Mouse (Mus musculus): ENCODE measurements around the gene Hist2h2ab. TPM values are rescaled to one million over a fixed set of nuclear protein-coding genes. Genes with fewer than 3 reads are reported as not detected.
A peak's percentile ranks its signal among the peaks of the same experiment; 100 is the strongest.
"Not testable (repeated sequence)": the region's sequence is repeated elsewhere in the genome, so short reads cannot be mapped to it uniquely, and the experiment has no call there.

The Hist2h2ab gene
- 0.43 TPM in 1 of 2 replicates, not detected in the other for polyA plus RNA-seq (2015; fragmentation: Nextera tagmentation; extraction: Ambion mirVana)

GRCm38 (mm10) chr3:96219661-96220130 lies at the start of gene Hist2h2ab, which contains the start of gene Bola1:
Hist2h2ab (plus strand) TSS chr3:96219865.
Bola1 (minus strand) TSS chr3:96219709.
- Histone ChIP-seq H3K36me3 (no peaks in the 10 kb centered on the region), H3K4me1 (replicated peaks) (peaks cover 33% of the 10 kb centered on the region), H3K4me2 (peak within 1 kb of the TSS; percentile 83), H3K9ac (peak within 1 kb of the TSS; percentile 79), H3K27ac (peak within 1 kb of the TSS; percentile 99), H3K27me3 (no peaks in the 10 kb centered on the region), H3K9me3 (replicated peaks) (no peaks in the 10 kb centered on the region), H3K4me3 (peak within 1 kb of the TSS; percentile 68)
- WGBS, result 0% methylated on average over 37 of the region's 37 CpGs
- ATAC-seq (replicated peaks; ENCODE audit: insufficient number of reproducible peaks, insufficient read depth, low FRiP score, low read depth), result peak; percentile 75

GRCm38 (mm10) chr3:96170276-96170675 lies 49.4 kb upstream of the Hist2h2ab start:
- peak overlapping the region; percentile 90; the same call in 1 of the 2 replicates for H3K4me2 ChIP-seq
- H3K27me3 ChIP-seq, result no peaks in the 10 kb centered on the region
- 90% methylated on average over 4 of the region's 4 CpGs for WGBS
- H3K4me1 ChIP-seq (replicated peaks), result peaks cover 37% of the 10 kb centered on the region
- no peaks in the 10 kb centered on the region for H3K9me3 ChIP-seq (replicated peaks)
- no peak overlapping the region for H3K4me3 ChIP-seq
- peaks cover 14% of the 10 kb centered on the region for H3K36me3 ChIP-seq
- ATAC-seq (replicated peaks; ENCODE audit: insufficient number of reproducible peaks, insufficient read depth, low FRiP score, low read depth), result no peak
- H3K27ac ChIP-seq, result peak overlapping the region; percentile 98
- H3K9ac ChIP-seq, result no peak overlapping the region

GRCm38 (mm10) chr3:96170976-96171545 lies 48.6 kb upstream of the Hist2h2ab start:
- H3K4me2 ChIP-seq, result peak overlapping the region; percentile 90
- H3K27me3 ChIP-seq, result no peaks in the 10 kb centered on the region
- H3K36me3 ChIP-seq, result peaks cover 20% of the 10 kb centered on the region
- H3K27ac ChIP-seq, result peak overlapping the region; percentile 98
- H3K4me1 ChIP-seq (replicated peaks), result peaks cover 37% of the 10 kb centered on the region
- WGBS, result 46% methylated on average over 10 of the region's 10 CpGs
- no peak for ATAC-seq (replicated peaks; ENCODE audit: insufficient number of reproducible peaks, insufficient read depth, low FRiP score, low read depth)
- H3K4me3 ChIP-seq, result peak overlapping the region; percentile 79
- no peaks in the 10 kb centered on the region for H3K9me3 ChIP-seq (replicated peaks)
- H3K9ac ChIP-seq, result peak overlapping the region; percentile 80; the same call in 1 of the 2 replicates

- H3K27ac ChIP-seq, result peak overlapping the region; percentile 98
- peaks cover 26% of the 10 kb centered on the region for H3K36me3 ChIP-seq
- H3K9ac ChIP-seq, result peak overlapping the region; percentile 80
- H3K4me3 ChIP-seq, result peak overlapping the region; percentile 79
- no peaks in the 10 kb centered on the region for H3K27me3 ChIP-seq
- WGBS, result 17% methylated on average over 18 of the region's 18 CpGs
- H3K4me2 ChIP-seq, result peak overlapping the region; percentile 90
- H3K9me3 ChIP-seq (replicated peaks), result no peaks in the 10 kb centered on the region
- peaks cover 37% of the 10 kb centered on the region for H3K4me1 ChIP-seq (replicated peaks)
- no peak for ATAC-seq (replicated peaks; ENCODE audit: insufficient number of reproducible peaks, insufficient read depth, low FRiP score, low read depth)
These were observed 48.0 kb upstream of the Hist2h2ab start for GRCm38 (mm10) chr3:96171583-96172196.

GRCm38 (mm10) chr3:96172197-96173178 lies 47.2 kb upstream of the Hist2h2ab start, which contains the start of gene Sf3b4:
Sf3b4 (plus strand) TSS chr3:96172332.
- ATAC-seq (replicated peaks; ENCODE audit: insufficient number of reproducible peaks, insufficient read depth, low FRiP score, low read depth), result peak; percentile 92
- H3K4me1 ChIP-seq (replicated peaks), result peaks cover 37% of the 10 kb centered on the region
- H3K36me3 ChIP-seq, result peaks cover 30% of the 10 kb centered on the region
- H3K27me3 ChIP-seq, result no peaks in the 10 kb centered on the region
- no peaks in the 10 kb centered on the region for H3K9me3 ChIP-seq (replicated peaks)
- under 1% methylated on average over 56 of the region's 58 CpGs for WGBS
- H3K4me3 ChIP-seq, result peak within 1 kb of the TSS; percentile 79
- peak within 1 kb of the TSS; percentile 90 for H3K4me2 ChIP-seq
- peak within 1 kb of the TSS; percentile 80 for H3K9ac ChIP-seq
- H3K27ac ChIP-seq, result peak within 1 kb of the TSS; percentile 98

GRCm38 (mm10) chr3:96173185-96173584 lies 46.5 kb upstream of the Hist2h2ab start:
- Histone ChIP-seq H3K9me3 (replicated peaks) (no peaks in the 10 kb centered on the region), H3K4me1 (replicated peaks) (peaks cover 37% of the 10 kb centered on the region), H3K27ac (0 out of 2 replicates have a peak overlapping the region, but pooled peaks have one; percentile 64), H3K27me3 (no peaks in the 10 kb centered on the region), H3K36me3 (peaks cover 37% of the 10 kb centered on the region), H3K9ac (peak overlapping the region; percentile 80), H3K4me3 (peak overlapping the region; percentile 79), H3K4me2 (peak overlapping the region; percentile 90)
- WGBS, result 36% methylated on average over 7 of the region's 7 CpGs
- no peak for ATAC-seq (replicated peaks; ENCODE audit: insufficient number of reproducible peaks, insufficient read depth, low FRiP score, low read depth)

GRCm38 (mm10) chr3:96174042-96174441 lies 45.6 kb upstream of the Hist2h2ab start:
- WGBS, result 80% methylated on average over 4 of the region's 4 CpGs
- 0 out of 2 replicates have a peak overlapping the region, but pooled peaks have one; percentile 8 for H3K4me3 ChIP-seq
- ATAC-seq (replicated peaks; ENCODE audit: insufficient number of reproducible peaks, insufficient read depth, low FRiP score, low read depth); H3K27ac ChIP-seq; H3K9me3 ChIP-seq (replicated peaks); H3K27me3 ChIP-seq; H3K4me2 ChIP-seq; H3K9ac ChIP-seq: not testable (repeated sequence)
- H3K36me3 ChIP-seq, result peaks cover 40% of the 10 kb centered on the region
- peaks cover 37% of the 10 kb centered on the region for H3K4me1 ChIP-seq (replicated peaks)

- ATAC-seq (replicated peaks; ENCODE audit: insufficient number of reproducible peaks, insufficient read depth, low FRiP score, low read depth), result no peak
- no peak overlapping the region for H3K27ac ChIP-seq
- peaks cover 40% of the 10 kb centered on the region for H3K36me3 ChIP-seq
- no peaks in the 10 kb centered on the region for H3K27me3 ChIP-seq
- H3K4me3 ChIP-seq, result no peak overlapping the region
- H3K4me1 ChIP-seq (replicated peaks), result peaks cover 45% of the 10 kb centered on the region
- H3K9ac ChIP-seq, result no peak overlapping the region
- no peaks in the 10 kb centered on the region for H3K9me3 ChIP-seq (replicated peaks)
- H3K4me2 ChIP-seq, result no peak overlapping the region
- 91% methylated on average over 6 of the region's 6 CpGs for WGBS
These were observed 44.4 kb upstream of the Hist2h2ab start for GRCm38 (mm10) chr3:96175251-96175650.

- Histone ChIP-seq H3K9me3 (replicated peaks) (no peaks in the 10 kb centered on the region), H3K27ac (no peak overlapping the region), H3K27me3 (no peaks in the 10 kb centered on the region), H3K4me2 (no peak overlapping the region), H3K9ac (no peak overlapping the region), H3K4me1 (replicated peaks) (peaks cover 50% of the 10 kb centered on the region), H3K4me3 (no peak overlapping the region), H3K36me3 (peaks cover 40% of the 10 kb centered on the region)
- WGBS, result 90% methylated on average over 4 of the region's 4 CpGs
- no peak for ATAC-seq (replicated peaks; ENCODE audit: insufficient number of reproducible peaks, insufficient read depth, low FRiP score, low read depth)
These were observed 41.2 kb upstream of the Hist2h2ab start for GRCm38 (mm10) chr3:96178427-96178826.

- no peak for ATAC-seq (replicated peaks; ENCODE audit: insufficient number of reproducible peaks, insufficient read depth, low FRiP score, low read depth)
- Histone ChIP-seq H3K9me3 (replicated peaks) (no peaks in the 10 kb centered on the region), H3K9ac (no peak overlapping the region), H3K4me2 (no peak overlapping the region), H3K4me3 (no peak overlapping the region), H3K27ac (no peak overlapping the region), H3K36me3 (peaks cover 39% of the 10 kb centered on the region), H3K27me3 (no peaks in the 10 kb centered on the region), H3K4me1 (replicated peaks) (peaks cover 47% of the 10 kb centered on the region)
- WGBS, result 80% methylated on average over 2 of the region's 2 CpGs
These were observed 40.8 kb upstream of the Hist2h2ab start for GRCm38 (mm10) chr3:96178902-96179301.

- Histone ChIP-seq H3K27ac (no peak overlapping the region), H3K27me3 (no peaks in the 10 kb centered on the region), H3K4me1 (replicated peaks) (peaks cover 40% of the 10 kb centered on the region), H3K9me3 (replicated peaks) (no peaks in the 10 kb centered on the region), H3K4me3 (no peak overlapping the region), H3K36me3 (peaks cover 33% of the 10 kb centered on the region), H3K4me2 (no peak overlapping the region), H3K9ac (no peak overlapping the region)
- whole genome bisulfite sequencing, result 55% methylated on average over 4 of the region's 4 CpGs
- ATAC-seq (replicated peaks; ENCODE audit: insufficient number of reproducible peaks, insufficient read depth, low FRiP score, low read depth), result no peak
These were observed 40.1 kb upstream of the Hist2h2ab start for GRCm38 (mm10) chr3:96179531-96179930.

All from heart, embryonic 15.5 days (tissue).